Mouse (Mus musculus) liver, adult 2 months (tissue): ENCODE measurements around the gene Sidt2.

Source experiments
- CTCF ChIP-seq: fragments of 200-500 bp; IDR thresholded peaks from 2 replicates; pipeline ENCODE4 v1.5.1; 2011; ENCODE audit warnings: low read depth, low read length, control low read depth
- POLR2A ChIP-seq: fragments of 200-500 bp; IDR thresholded peaks from 2 replicates; pipeline ENCODE4 v1.6.1; 2011; ENCODE audit warnings: low read length, control low read depth; ENCODE audit not compliant: insufficient read depth; ENCODE audit errors: extremely low read depth

DNA sequence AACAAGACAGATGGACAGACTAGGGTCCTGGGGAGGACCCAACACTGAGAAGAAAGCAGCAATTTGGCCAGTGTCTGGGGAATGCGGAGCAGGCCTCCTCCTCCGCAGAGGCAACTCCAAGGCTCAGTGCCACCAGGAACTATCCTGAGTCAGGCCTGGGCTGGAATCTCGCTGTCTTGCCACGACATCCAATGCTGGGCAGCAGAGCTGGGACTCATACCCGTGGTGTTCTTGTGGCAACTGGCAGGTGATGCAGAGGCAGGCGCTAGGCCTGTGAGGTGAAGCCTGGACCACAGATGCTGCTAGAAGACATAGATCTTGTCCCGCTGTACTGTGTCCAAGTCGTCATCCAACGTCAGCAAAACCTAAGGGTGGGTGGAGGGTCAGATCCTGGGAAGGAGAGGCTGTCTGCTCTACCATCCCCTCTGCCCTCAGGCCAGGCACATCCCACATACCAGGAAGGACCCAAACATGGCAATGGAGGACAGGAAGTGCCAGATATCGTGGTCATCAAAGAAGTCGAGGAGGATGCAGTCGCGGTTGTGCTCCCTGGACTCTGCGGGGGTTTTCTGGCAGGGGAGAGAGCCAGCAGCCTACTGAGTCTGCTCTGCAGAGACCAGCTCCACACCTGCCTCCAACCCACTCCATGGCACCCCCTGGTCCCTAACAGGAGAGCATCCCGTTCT, 16.0 kb downstream of the Sidt2 start:
- TF ChIP-seq POLR2A (no peak), CTCF (no peak)
